Mouse (Mus musculus): ENCODE data around the gene Olfr1177-ps.

Gene Olfr1177-ps

DNA sequence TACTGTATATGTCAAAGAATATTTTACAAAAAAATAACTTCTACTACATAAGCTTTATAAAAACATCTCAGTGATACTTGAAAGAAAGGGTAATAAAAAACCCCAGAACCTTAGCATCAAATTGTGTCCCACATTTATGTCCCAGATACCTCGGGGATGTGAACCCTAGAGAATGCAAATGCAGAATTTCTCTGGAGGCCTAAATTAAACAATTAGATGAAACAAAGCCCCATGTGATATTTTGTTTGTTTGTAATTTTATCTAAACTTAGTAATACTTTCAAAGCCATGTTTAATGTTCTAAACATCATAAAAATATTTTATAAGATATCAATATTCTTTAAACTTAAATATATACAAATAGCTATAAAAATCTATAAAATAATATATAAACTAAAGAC, at the start of gene Olfr1177-ps:
Gene Olfr1177-ps (minus strand): TSS at position 101 of the 400 bp plus-strand sequence.
- DNase-seq (ENCODE audit: low spot score in 2 of 2): no peak

DNA sequence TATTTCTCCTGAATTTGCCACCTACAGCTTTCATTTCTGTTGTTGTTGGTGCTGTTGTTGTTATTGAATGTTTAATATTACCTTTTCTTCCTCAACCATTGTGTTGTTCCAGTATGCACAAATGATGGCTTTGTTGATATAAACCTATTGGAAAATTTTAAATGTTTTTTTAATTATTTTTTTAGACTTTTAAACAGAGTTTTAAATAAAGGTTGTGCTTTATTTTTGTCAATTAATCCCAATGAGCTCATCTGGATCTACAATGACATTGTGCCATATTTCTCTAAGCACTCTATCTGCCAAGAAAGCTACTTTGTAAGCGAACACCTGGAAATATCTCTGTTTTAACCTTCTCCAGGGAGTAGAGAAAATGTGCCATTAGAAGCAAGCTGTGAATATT, 40.5 kb upstream of the Olfr1177-ps start, which contains the start of gene Olfr1178:
Gene Olfr1178 (plus strand): TSS at position 301 of the 400 bp plus-strand sequence.
- DNase-seq (ENCODE audit: low spot score in 2 of 2): no peak

- no peak for DNase-seq (ENCODE audit: low spot score in 2 of 2)
These were observed 10.0 kb upstream of the Olfr1177-ps start for GRCm38 (mm10) chr2:88356304-88356703.

GRCm38 (mm10) chr2:88336421-88336820, 9.9 kb downstream of the Olfr1177-ps start, which contains the start of gene Olfr1176:
TSS of gene Olfr1176 (plus strand) at chr2:88336721.
- DNase-seq (ENCODE audit: low spot score in 2 of 2): no peak

DNA sequence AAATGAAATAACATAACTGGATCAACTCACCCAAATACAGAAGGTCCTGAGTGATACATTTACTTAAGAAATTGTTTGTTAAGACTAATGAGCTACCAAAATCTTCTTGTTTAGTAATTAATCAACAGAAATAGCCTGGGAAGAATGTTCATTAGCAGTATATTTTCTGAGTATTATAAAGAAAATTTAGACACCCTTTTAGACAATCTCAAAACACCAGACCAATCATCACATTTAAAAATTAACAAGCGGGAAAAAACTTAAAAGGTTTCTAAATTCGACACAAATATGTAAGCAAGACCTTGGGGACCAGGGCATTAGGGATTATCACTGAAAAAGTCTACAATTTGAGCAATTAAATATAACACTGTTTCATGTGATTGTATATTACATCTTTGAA, 19.2 kb downstream of the Olfr1177-ps start, which contains the start of gene Olfr1175-ps:
Gene Olfr1175-ps (minus strand): TSS at position 101 of the 400 bp plus-strand sequence.
- no peak for DNase-seq (ENCODE audit: low spot score in 2 of 2)

DNA sequence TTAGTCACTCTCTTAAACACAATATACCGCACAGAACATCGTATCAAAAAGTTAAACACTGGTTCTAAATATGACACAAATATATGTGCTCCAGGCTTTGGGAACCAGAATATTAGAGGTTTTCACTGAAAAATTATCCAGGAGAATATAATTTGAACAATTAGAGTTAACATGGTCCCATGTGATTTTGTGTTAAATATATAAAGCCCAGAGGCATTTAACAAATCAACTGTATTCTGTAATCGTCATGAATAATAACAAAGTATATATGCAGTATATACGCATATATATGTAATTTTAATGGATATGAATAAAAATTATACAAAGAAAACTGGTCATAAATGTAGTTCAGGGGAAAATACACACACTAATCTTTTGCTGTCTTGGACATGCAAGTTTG, 31.3 kb downstream of the Olfr1177-ps start, which contains the start of gene Olfr1174-ps:
Gene Olfr1174-ps (minus strand): TSS at position 101 of the 400 bp plus-strand sequence.
- no peak for DNase-seq (ENCODE audit: low spot score in 2 of 2)

All from natural killer cell, adult 2 months (primary cell).